Mouse (Mus musculus): ENCODE measurements around the gene Bcl2l12.

DNA sequence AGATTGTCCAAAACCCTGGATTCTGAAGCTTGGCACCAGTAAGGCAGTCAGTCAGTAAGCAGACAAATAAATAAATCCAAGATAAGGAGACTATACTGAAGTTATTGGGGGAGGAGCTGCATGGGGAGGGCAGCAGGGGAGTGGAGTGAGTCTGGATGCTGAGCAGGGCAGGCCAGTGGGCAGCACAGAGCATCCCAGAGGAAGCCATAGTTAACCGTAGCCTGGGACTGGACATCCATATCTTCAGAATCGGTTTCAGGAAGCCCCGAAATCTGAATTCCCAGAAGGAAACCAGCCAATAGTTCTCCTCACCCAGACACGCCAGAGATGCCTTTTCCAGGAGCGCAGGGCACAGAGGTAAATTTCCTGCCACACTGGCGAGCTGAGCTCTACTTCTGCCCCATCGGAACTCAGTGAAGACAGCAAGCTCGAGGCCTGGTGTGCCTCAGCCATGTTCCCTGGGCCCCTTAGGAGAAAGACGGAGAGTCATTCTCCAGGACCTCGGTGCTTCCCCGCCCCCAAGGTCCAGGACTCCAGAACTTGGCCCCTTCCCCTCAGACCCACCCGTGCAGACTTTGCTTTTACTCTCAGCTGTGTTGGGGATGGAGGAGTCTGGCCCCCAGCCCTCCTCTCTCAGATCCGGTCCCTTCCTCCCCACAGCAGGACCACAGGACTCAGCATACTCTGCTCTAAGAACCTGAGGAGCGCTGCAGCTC lies 24.9 kb downstream of the Bcl2l12 start:
- TF ChIP-seq CTCF (conservative IDR thresholded peaks at IDR 0.05; ENCODE audit: low read length) (no peak), NANOG (IDR thresholded peaks at IDR 0.05; ENCODE audit: borderline replicate concordance, low read length) (no peak), POU5F1 (IDR thresholded peaks at IDR 0.05; ENCODE audit: borderline replicate concordance, low read length) (no peak)
